Mouse (Mus musculus): ENCODE measurements around the gene Cep135. TPM values are rescaled to one million over a fixed set of nuclear protein-coding genes. Genes with fewer than 3 reads are reported as not detected.

The Cep135 gene
- polyA plus RNA-seq (2014; fragmentation: Nextera tagmentation; extraction: Ambion mirVana): 3.9 and 4.0 TPM in 2 replicates

DNA sequence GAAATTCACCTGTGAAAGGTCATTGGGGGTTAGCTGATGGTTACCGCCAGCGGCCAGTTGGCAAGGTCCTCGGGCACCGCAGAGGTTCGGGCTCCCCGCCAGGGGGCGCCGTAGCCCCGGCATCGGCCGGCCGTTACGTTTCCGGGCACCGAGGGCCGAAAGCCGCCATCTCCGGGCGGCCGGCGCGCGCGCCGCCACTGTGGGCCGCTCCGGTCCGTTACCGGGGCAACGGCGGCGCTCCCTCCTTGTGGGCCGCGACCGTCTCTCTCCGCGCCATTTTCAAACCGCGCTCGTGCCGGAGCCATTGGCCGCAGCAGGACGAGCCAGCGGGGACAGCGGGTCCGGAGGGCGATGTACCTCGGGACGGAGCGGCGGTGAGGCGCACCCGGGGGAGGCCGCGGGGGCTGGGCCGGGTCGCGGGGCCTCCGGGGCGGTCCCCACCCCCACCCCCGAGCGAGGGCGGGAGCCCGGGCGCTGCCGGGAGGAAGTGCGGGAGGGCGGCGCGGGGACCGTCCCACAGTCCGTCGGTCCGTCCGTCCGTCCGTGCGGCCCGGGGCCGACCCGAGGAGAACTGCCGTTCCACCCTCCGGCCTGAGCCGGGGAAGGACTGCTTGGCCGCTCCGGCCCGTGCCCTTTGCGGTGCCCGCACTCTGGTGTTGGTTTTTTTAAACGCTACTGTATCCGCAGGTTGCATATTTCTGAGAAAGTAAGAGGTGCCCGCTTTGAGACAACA lies at the start of gene Cep135:
Gene Cep135 (plus strand): TSS at position 148 of the 733 bp plus-strand sequence.
- Histone ChIP-seq H3K9ac (replicated peaks; ENCODE audit: low read depth, low read length) (peak within 1 kb of the TSS; percentile 72), H3K4me3 (ENCODE audit: low read depth, low read length) (peak within 1 kb of the TSS; percentile 71), H3K36me3 (ENCODE audit: control insufficient read depth, insufficient read depth, low read length) (0 out of 2 replicates have a peak, but pooled peaks cover 6% of the 10 kb centered on the region), H3K27me3 (ENCODE audit: control insufficient read depth, insufficient read depth, low read length) (no peaks in the 10 kb centered on the region), H3K27ac (ENCODE audit: low read depth, low read length) (peak within 1 kb of the TSS; percentile 60), H3K4me2 (ENCODE audit: low read depth, low read length) (peak within 1 kb of the TSS; percentile 66), H3K4me1 (ENCODE audit: control insufficient read depth, insufficient read depth, low read length) (no peaks in the 10 kb centered on the region), H3K9me3 (ENCODE audit: control insufficient read depth, low read length) (no peaks in the 10 kb centered on the region)
- ATAC-seq (ENCODE audit: low read depth): peak; percentile 98
- WGBS: under 1% methylated on average over 91 of the region's 92 CpGs

DNA sequence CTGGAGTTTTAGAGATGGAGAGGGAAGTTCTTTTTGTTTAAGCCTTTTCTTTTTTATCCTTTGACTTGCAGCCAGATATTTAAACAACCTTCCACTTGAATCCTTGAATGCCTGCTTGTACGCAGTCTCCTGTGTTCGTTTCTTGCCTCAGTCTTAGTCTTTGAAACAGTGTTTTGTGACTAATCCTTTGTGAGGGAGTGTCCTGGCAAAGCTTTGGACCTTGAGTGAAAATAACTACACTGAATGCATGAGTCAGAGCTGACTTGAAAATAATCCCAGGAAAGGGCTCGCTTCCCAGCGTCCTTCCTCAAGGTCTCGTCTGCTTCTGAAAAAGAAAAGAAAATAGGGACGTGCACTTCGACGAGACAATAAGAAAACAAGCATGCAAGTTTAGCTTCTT lies 48.3 kb upstream of the Cep135 start:
- 61% methylated on average over 8 of the region's 8 CpGs for WGBS
- Histone ChIP-seq H3K4me3 (ENCODE audit: low read depth, low read length) (no peak overlapping the region), H3K36me3 (ENCODE audit: control insufficient read depth, insufficient read depth, low read length) (peaks cover 61% of the 10 kb centered on the region), H3K27ac (ENCODE audit: low read depth, low read length) (no peak overlapping the region), H3K9ac (replicated peaks; ENCODE audit: low read depth, low read length) (no peak overlapping the region), H3K27me3 (ENCODE audit: control insufficient read depth, insufficient read depth, low read length) (no peaks in the 10 kb centered on the region), H3K4me1 (ENCODE audit: control insufficient read depth, insufficient read depth, low read length) (no peaks in the 10 kb centered on the region), H3K9me3 (ENCODE audit: control insufficient read depth, low read length) (no peaks in the 10 kb centered on the region), H3K4me2 (ENCODE audit: low read depth, low read length) (no peak overlapping the region)
- ATAC-seq (ENCODE audit: low read depth): no peak

DNA sequence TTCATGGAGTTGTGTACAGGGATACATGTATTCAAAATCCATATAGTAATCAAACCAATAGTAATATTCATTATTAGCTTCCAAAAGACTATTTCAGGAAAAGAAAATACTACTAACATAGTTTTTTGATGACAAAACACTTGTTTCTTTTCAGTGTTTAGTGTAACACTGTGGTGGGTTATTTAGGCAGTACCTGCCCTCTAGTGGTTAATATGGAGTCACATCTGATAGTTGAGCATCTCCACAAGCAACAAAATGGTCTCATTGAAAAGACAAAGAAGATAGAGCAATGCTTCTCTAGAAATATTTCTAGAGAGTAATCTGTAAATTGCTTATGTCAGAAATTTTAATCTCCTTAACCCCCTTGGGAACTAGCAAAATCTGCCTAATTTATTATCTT lies 47.7 kb upstream of the Cep135 start:
- no peaks in the 10 kb centered on the region for H3K9me3 ChIP-seq (ENCODE audit: control insufficient read depth, low read length)
- ATAC-seq (ENCODE audit: low read depth): no peak
- no peak overlapping the region for H3K4me2 ChIP-seq (ENCODE audit: low read depth, low read length)
- H3K27me3 ChIP-seq (ENCODE audit: control insufficient read depth, insufficient read depth, low read length): no peaks in the 10 kb centered on the region
- no peak overlapping the region for H3K4me3 ChIP-seq (ENCODE audit: low read depth, low read length)
- no peaks in the 10 kb centered on the region for H3K4me1 ChIP-seq (ENCODE audit: control insufficient read depth, insufficient read depth, low read length)
- H3K9ac ChIP-seq (replicated peaks; ENCODE audit: low read depth, low read length): no peak overlapping the region
- no peak overlapping the region for H3K27ac ChIP-seq (ENCODE audit: low read depth, low read length)
- H3K36me3 ChIP-seq (ENCODE audit: control insufficient read depth, insufficient read depth, low read length): peaks cover 59% of the 10 kb centered on the region

DNA sequence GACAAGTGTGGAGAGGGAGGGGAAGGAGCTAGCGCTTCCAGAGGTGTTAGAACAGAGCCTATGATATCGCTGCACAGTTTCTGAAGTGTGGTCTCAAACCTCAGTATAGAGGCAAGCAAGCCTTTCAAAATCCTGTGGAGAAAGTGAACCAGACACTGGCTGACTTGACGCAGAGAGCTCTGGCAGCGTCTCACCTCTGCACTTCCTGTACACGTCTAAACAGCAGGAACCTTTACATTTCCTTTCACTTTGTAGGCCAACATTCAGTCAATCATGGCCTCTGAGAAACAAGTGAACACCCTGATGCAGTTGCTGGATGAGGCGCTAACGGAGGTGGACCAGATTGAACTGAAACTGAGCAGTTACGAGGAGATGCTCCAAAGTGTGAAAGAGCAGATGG lies 45.3 kb upstream of the Cep135 start:
- no peak for ATAC-seq (ENCODE audit: low read depth)
- H3K4me2 ChIP-seq (ENCODE audit: low read depth, low read length): no peak overlapping the region
- H3K4me1 ChIP-seq (ENCODE audit: control insufficient read depth, insufficient read depth, low read length): no peaks in the 10 kb centered on the region
- no peak overlapping the region for H3K9ac ChIP-seq (replicated peaks; ENCODE audit: low read depth, low read length)
- no peak overlapping the region for H3K4me3 ChIP-seq (ENCODE audit: low read depth, low read length)
- H3K9me3 ChIP-seq (ENCODE audit: control insufficient read depth, low read length): no peaks in the 10 kb centered on the region
- no peaks in the 10 kb centered on the region for H3K27me3 ChIP-seq (ENCODE audit: control insufficient read depth, insufficient read depth, low read length)
- 96% methylated on average over 8 of the region's 8 CpGs for WGBS
- H3K36me3 ChIP-seq (ENCODE audit: control insufficient read depth, insufficient read depth, low read length): peaks cover 43% of the 10 kb centered on the region
- H3K27ac ChIP-seq (ENCODE audit: low read depth, low read length): no peak overlapping the region

DNA sequence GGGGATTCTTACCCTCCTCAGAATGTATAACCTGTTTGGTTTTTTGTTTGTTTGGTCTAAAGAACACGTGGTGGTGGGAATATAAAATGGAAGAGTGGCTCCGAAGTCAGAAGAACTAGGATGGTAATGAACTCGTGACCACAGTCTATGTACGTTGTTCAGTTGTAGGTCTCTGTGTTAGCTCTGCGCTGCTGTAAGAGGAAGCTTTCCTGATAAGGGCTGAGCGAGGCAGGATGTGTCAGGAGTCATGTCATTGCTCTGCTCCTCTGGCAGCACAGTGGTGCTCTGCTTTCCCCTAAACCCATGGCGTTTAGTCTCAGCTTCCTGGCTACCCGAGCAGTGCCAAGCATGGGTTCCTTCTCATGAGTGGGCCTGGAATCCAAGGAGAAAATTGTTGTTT lies 38.1 kb upstream of the Cep135 start:
- H3K4me1 ChIP-seq (ENCODE audit: control insufficient read depth, insufficient read depth, low read length): no peaks in the 10 kb centered on the region
- no peaks in the 10 kb centered on the region for H3K9me3 ChIP-seq (ENCODE audit: control insufficient read depth, low read length)
- H3K27me3 ChIP-seq (ENCODE audit: control insufficient read depth, insufficient read depth, low read length): no peaks in the 10 kb centered on the region
- no peak for ATAC-seq (ENCODE audit: low read depth)
- no peak overlapping the region for H3K4me3 ChIP-seq (ENCODE audit: low read depth, low read length)
- 91% methylated on average over 8 of the region's 8 CpGs for WGBS
- H3K4me2 ChIP-seq (ENCODE audit: low read depth, low read length): no peak overlapping the region
- H3K27ac ChIP-seq (ENCODE audit: low read depth, low read length): no peak overlapping the region
- H3K36me3 ChIP-seq (ENCODE audit: control insufficient read depth, insufficient read depth, low read length): peaks cover 14% of the 10 kb centered on the region
- H3K9ac ChIP-seq (replicated peaks; ENCODE audit: low read depth, low read length): no peak overlapping the region

DNA sequence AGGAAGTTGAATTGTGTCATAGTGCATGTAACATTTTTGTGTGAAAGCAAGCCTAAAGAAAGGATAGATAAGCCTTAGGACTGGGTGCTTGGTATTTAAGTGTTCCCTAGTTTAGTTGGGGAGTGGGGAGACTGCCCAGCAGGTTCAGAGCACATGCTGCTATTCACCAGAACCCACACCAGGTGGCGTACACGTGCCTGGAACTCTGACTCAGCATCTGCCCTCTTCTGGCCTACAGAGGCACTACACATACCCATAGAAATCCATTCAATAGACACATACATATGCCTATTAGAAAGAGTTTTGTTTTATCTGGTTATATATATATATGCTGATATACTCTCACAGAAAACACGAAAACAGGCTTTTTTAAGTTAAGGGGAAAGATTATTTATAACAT lies 23.2 kb upstream of the Cep135 start:
- H3K36me3 ChIP-seq (ENCODE audit: control insufficient read depth, insufficient read depth, low read length): peaks cover 33% of the 10 kb centered on the region

DNA sequence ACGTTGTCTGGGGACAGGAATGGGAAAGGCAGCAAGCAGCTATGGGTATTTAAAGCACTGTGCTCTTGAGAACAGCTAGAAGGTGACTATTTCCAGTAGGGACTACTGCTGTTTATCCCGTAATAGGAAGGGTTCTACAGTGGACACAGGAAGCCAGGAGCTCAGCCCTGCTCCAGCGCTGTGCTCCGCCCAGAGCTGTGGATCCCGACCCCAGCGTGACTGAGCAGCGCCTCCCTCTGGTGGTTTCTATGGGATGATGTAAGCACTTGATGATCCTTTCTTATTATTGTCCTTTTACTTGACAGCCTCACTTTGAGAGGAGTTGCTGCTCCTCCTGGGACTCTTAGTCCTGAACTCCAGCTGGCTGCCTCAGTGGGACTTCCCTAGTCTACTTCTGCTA lies 14.2 kb upstream of the Cep135 start:
- Histone ChIP-seq H3K36me3 (ENCODE audit: control insufficient read depth, insufficient read depth, low read length) (peaks cover 7% of the 10 kb centered on the region; the same call in 1 of the 2 replicates), H3K4me3 (ENCODE audit: low read depth, low read length) (no peak overlapping the region), H3K9me3 (ENCODE audit: control insufficient read depth, low read length) (no peaks in the 10 kb centered on the region), H3K4me2 (ENCODE audit: low read depth, low read length) (no peak overlapping the region), H3K4me1 (ENCODE audit: control insufficient read depth, insufficient read depth, low read length) (no peaks in the 10 kb centered on the region), H3K27ac (ENCODE audit: low read depth, low read length) (no peak overlapping the region), H3K27me3 (ENCODE audit: control insufficient read depth, insufficient read depth, low read length) (no peaks in the 10 kb centered on the region), H3K9ac (replicated peaks; ENCODE audit: low read depth, low read length) (no peak overlapping the region)
- WGBS: 82% methylated on average over 7 of the region's 7 CpGs
- no peak for ATAC-seq (ENCODE audit: low read depth)

More for the DNA sequence above, 23.2 kb upstream of the Cep135 start:
- H3K4me1 ChIP-seq (ENCODE audit: control insufficient read depth, insufficient read depth, low read length): no peaks in the 10 kb centered on the region
- H3K27ac ChIP-seq (ENCODE audit: low read depth, low read length): no peak overlapping the region
- no peak for ATAC-seq (ENCODE audit: low read depth)
- H3K4me3 ChIP-seq (ENCODE audit: low read depth, low read length): no peak overlapping the region
- WGBS: 40% methylated on average over 3 of the region's 3 CpGs
- H3K9ac ChIP-seq (replicated peaks; ENCODE audit: low read depth, low read length): no peak overlapping the region
- H3K27me3 ChIP-seq (ENCODE audit: control insufficient read depth, insufficient read depth, low read length): no peaks in the 10 kb centered on the region
- no peak overlapping the region for H3K4me2 ChIP-seq (ENCODE audit: low read depth, low read length)
- no peaks in the 10 kb centered on the region for H3K9me3 ChIP-seq (ENCODE audit: control insufficient read depth, low read length)

DNA sequence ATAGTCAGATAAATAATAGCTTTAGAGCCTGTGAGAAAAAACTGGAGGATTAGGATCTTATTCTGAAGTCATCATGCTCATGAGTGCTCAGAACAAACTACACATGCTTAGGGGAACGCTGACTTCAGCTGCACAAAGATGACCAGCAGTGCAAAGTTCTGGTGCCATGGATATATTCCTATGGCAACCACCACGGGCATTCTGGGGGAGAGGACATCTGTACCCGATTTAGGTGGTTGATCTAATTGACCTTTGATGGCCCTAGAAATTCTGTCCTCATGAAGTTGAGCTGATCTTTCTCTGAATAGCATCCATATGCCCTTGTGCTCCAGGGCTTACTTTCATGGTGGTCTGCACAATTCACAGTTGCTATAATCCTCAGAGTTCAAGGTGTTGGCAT lies 11.5 kb upstream of the Cep135 start:
- H3K9me3 ChIP-seq (ENCODE audit: control insufficient read depth, low read length): no peaks in the 10 kb centered on the region
- H3K27ac ChIP-seq (ENCODE audit: low read depth, low read length): no peak overlapping the region
- H3K27me3 ChIP-seq (ENCODE audit: control insufficient read depth, insufficient read depth, low read length): no peaks in the 10 kb centered on the region
- H3K36me3 ChIP-seq (ENCODE audit: control insufficient read depth, insufficient read depth, low read length): no peaks in the 10 kb centered on the region
- H3K4me3 ChIP-seq (ENCODE audit: low read depth, low read length): no peak overlapping the region
- WGBS: 83% methylated on average over 3 of the region's 3 CpGs
- H3K9ac ChIP-seq (replicated peaks; ENCODE audit: low read depth, low read length): no peak overlapping the region
- no peaks in the 10 kb centered on the region for H3K4me1 ChIP-seq (ENCODE audit: control insufficient read depth, insufficient read depth, low read length)
- no peak overlapping the region for H3K4me2 ChIP-seq (ENCODE audit: low read depth, low read length)
- ATAC-seq (ENCODE audit: low read depth): no peak

DNA sequence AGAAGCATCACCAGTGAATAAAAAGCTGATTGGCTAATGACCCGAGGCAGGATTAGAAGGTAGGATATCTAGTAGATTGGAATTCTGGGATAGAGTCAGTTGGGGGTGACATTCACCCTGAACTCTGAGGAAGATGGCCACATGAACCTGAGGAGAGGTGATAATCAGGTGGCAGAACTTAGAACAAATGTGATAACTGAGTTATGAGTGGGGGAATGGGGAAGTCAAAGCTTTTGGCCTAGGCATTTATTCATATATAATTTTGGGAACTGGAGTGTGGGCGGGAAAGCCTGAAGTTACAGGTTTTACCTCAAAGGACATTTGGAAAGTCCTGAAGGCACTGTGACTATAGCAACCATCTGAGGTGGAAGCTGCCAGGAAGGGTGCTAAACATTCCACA lies 3.1 kb upstream of the Cep135 start:
- WGBS: 83% methylated on average over 2 of the region's 2 CpGs
- no peak for ATAC-seq (ENCODE audit: low read depth)
- H3K27me3 ChIP-seq (ENCODE audit: control insufficient read depth, insufficient read depth, low read length): no peaks in the 10 kb centered on the region

More for the DNA sequence above, 3.1 kb upstream of the Cep135 start:
- H3K9me3 ChIP-seq (ENCODE audit: control insufficient read depth, low read length): no peaks in the 10 kb centered on the region
- no peak overlapping the region for H3K27ac ChIP-seq (ENCODE audit: low read depth, low read length)
- no peaks in the 10 kb centered on the region for H3K36me3 ChIP-seq (ENCODE audit: control insufficient read depth, insufficient read depth, low read length)
- no peak overlapping the region for H3K9ac ChIP-seq (replicated peaks; ENCODE audit: low read depth, low read length)
- no peak overlapping the region for H3K4me3 ChIP-seq (ENCODE audit: low read depth, low read length)
- H3K4me1 ChIP-seq (ENCODE audit: control insufficient read depth, insufficient read depth, low read length): no peaks in the 10 kb centered on the region
- no peak overlapping the region for H3K4me2 ChIP-seq (ENCODE audit: low read depth, low read length)
